10 mouse cellular contexts compared by ENCODE assay signal in the genomic region with DNA sequence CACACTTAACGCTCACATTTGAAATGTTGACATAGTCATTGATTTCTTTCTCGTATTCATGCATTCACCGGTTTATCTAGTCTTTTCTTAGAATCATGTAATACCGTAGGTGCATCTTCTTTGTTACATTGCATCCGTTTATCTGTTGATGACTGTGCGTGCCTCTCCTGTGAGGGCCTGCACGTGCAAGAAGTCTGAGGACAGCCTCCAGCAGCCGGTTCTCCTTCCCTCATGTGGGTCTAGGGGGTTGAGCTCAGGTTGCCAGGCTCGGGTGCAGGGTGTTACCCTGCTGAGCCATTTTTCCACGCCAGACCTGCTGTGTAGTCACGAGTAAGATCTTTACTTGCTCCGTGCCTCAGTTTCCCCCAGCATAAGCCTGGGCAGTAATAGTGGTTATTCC. TPM values are rescaled to one million over a fixed set of nuclear protein-coding genes. Genes with fewer than 3 reads are reported as not detected.
A peak's percentile ranks its signal among the peaks of the same experiment; 100 is the strongest.
DNase-seq lines count a peak whose midpoint lies in the region; ATAC-seq lines count a peak whose summit lies in the region.
"Had no signal": no experiment of that assay in that cellular context is flagged by ENCODE, and none has a peak within 500 bp of the region (broad histone marks: within the 10 kb centered on the region; RNA-seq: fewer than 3 reads in every experiment).

No protein-coding gene starts in this region.

- H3K9ac ChIP-seq in lung, embryonic 15.5 days = peak overlapping the region; percentile 22; the same call in 1 of the 2 replicates
- 0 out of 2 replicates have a peak overlapping the region, but pooled peaks have one; percentile 25 for H3K9ac ChIP-seq in forebrain, embryonic 12.5 days
- H3K9ac ChIP-seq in limb, embryonic 11.5 days (ENCODE audit: low read length) = no peak overlapping the region
- H3K9ac ChIP-seq in neural tube, embryonic 13.5 days = peak overlapping the region; percentile 80; the same call in 1 of the 2 replicates

- WGBS in lung, embryonic 15.5 days = 73% methylated on average over 12 of the region's 12 CpGs
- WGBS in forebrain, embryonic 12.5 days = 79% methylated on average over 12 of the region's 12 CpGs
- WGBS in limb, embryonic 11.5 days = 81% methylated on average over 12 of the region's 12 CpGs
- WGBS in neural tube, embryonic 13.5 days = 82% methylated on average over 12 of the region's 12 CpGs

- H3K27me3 ChIP-seq in lung, embryonic 15.5 days = no peaks in the 10 kb centered on the region
- no peaks in the 10 kb centered on the region for H3K27me3 ChIP-seq in forebrain, embryonic 12.5 days
- no peaks in the 10 kb centered on the region for H3K27me3 ChIP-seq in limb, embryonic 11.5 days (ENCODE audit: control insufficient read depth, insufficient read depth, low read length)
- no peaks in the 10 kb centered on the region for H3K27me3 ChIP-seq in neural tube, embryonic 13.5 days

- H3K27ac ChIP-seq in lung, embryonic 15.5 days = no peak overlapping the region
- H3K27ac ChIP-seq in forebrain, embryonic 12.5 days = 0 out of 2 replicates have a peak overlapping the region, but pooled peaks have one; percentile 19
- H3K27ac ChIP-seq in limb, embryonic 11.5 days (replicated peaks; ENCODE audit: low read depth, low read length) = no peak overlapping the region
- H3K27ac ChIP-seq in neural tube, embryonic 13.5 days (replicated peaks) = no peak overlapping the region

- no peak for DNase-seq in lung, postnatal 4 days
- DNase-seq in limb, embryonic 11.5 days (ENCODE audit: low spot score) = no peak
- DNase-seq in cerebellum, postnatal 10 days = no peak
- no peak for DNase-seq in cerebellum, adult 8-10 months
- DNase-seq in left cerebral cortex, postnatal 4 days = no peak
- DNase-seq: cerebellum, postnatal 14 days; kidney, adult 11 months had no signal

- peak overlapping the region; percentile 67; the same call in 1 of the 2 replicates for H3K4me2 ChIP-seq in lung, embryonic 15.5 days
- H3K4me2 ChIP-seq in forebrain, embryonic 12.5 days = peak overlapping the region; percentile 70
- H3K4me2 ChIP-seq in limb, embryonic 11.5 days (ENCODE audit: low read depth, severe bottlenecking) = peak overlapping the region; percentile 65; the same call in 1 of the 2 replicates
- peak overlapping the region; percentile 70 for H3K4me2 ChIP-seq in neural tube, embryonic 13.5 days

- no peaks in the 10 kb centered on the region for H3K9me3 ChIP-seq in lung, embryonic 15.5 days
- no peaks in the 10 kb centered on the region for H3K9me3 ChIP-seq in forebrain, embryonic 12.5 days
- H3K9me3 ChIP-seq in limb, embryonic 11.5 days (ENCODE audit: control insufficient read depth, low read length) = no peaks in the 10 kb centered on the region
- no peaks in the 10 kb centered on the region for H3K9me3 ChIP-seq in neural tube, embryonic 13.5 days

- H3K36me3 ChIP-seq in lung, embryonic 15.5 days = no peaks in the 10 kb centered on the region
- no peaks in the 10 kb centered on the region for H3K36me3 ChIP-seq in forebrain, embryonic 12.5 days (replicated peaks)
- no peaks in the 10 kb centered on the region for H3K36me3 ChIP-seq in limb, embryonic 11.5 days (ENCODE audit: control insufficient read depth, insufficient read depth, low read length)
- no peaks in the 10 kb centered on the region for H3K36me3 ChIP-seq in neural tube, embryonic 13.5 days

- no peak for ATAC-seq in lung, embryonic 15.5 days (ENCODE audit: borderline replicate concordance, extremely low read depth, low FRiP score, low TSS enrichment)
- ATAC-seq in forebrain, embryonic 12.5 days (ENCODE audit: low FRiP score) = no peak
- no peak for ATAC-seq in limb, embryonic 11.5 days (ENCODE audit: insufficient number of reproducible peaks, low FRiP score, low TSS enrichment, low read depth)
- no peak for ATAC-seq in neural tube, embryonic 13.5 days (ENCODE audit: low read depth)

- intact Hi-C loops in left cerebral cortex, postnatal 4 days (cut with DNase I) = loop anchor here (10.0 kb wide), 1 partner anchor 110 kb away; no protein-coding TSS in a partner anchor

- H3K4me1 ChIP-seq in lung, embryonic 15.5 days = peaks cover 45% of the 10 kb centered on the region
- H3K4me1 ChIP-seq in forebrain, embryonic 12.5 days = peaks cover 24% of the 10 kb centered on the region
- peaks cover 15% of the 10 kb centered on the region for H3K4me1 ChIP-seq in limb, embryonic 11.5 days (ENCODE audit: control insufficient read depth, insufficient read depth, low read length)
- peaks cover 34% of the 10 kb centered on the region for H3K4me1 ChIP-seq in neural tube, embryonic 13.5 days (replicated peaks)

- no peak overlapping the region; the same call in 1 of the 2 replicates for H3K4me3 ChIP-seq in lung, embryonic 15.5 days
- no peak overlapping the region for H3K4me3 ChIP-seq in forebrain, embryonic 12.5 days (replicated peaks)
- no peak overlapping the region for H3K4me3 ChIP-seq in limb, embryonic 11.5 days (ENCODE audit: low read depth, low read length)
- H3K4me3 ChIP-seq in neural tube, embryonic 13.5 days = no peak overlapping the region

RNA-seq across cellular contexts. Expression of gene Slc13a4, which starts 52.9 kb away (rescaled TPM):
- 0.14 and 0.29 TPM in 2 replicates for polyA plus RNA-seq in lung, embryonic 15.5 days (2015; fragmentation: Nextera tagmentation; extraction: Ambion mirVana)
- 0.09 and 0.14 TPM in 2 replicates for polyA plus RNA-seq in forebrain, embryonic 12.5 days (2016; fragmentation: Nextera tagmentation; extraction: Ambion mirVana)
- polyA plus RNA-seq in limb, embryonic 11.5 days (2014; fragmentation: Nextera tagmentation; extraction: Ambion mirVana) = 0.13 and 0.24 TPM in 2 replicates
- polyA plus RNA-seq in neural tube, embryonic 13.5 days (2015; fragmentation: Nextera tagmentation; extraction: Ambion mirVana) = 1.3 and 2.1 TPM in 2 replicates
- total RNA-seq in left cerebral cortex, postnatal 4 days (2021) = 10 to 100 TPM; 11.6 to 12.0 TPM
